ENCODE assay signal across 8 mouse cellular contexts in genomic region chr5:102703325-102704099, GRCm38 (mm10).
A peak's percentile ranks its signal among the peaks of the same experiment; 100 is the strongest.
DNase-seq lines count a peak whose midpoint lies in the region.

No protein-coding gene starts in this region.

- DNase-seq in 416B (ENCODE audit: low read depth) (peak; percentile 55), R1 (ENCODE audit: low read depth, low spot score) (peak; percentile 39)
- DNase-seq in cerebellum, postnatal 36 days: peak; percentile 70 to 74
- peak; percentile 68 for DNase-seq in gastrocnemius, postnatal 14 days
- DNase-seq in kidney, adult 8-10 months: peak; percentile 71 to 83
- peak; percentile 46 to 52 for DNase-seq in left cerebral cortex, postnatal 36 days (ENCODE audit: low spot score in 2 of 2)
- DNase-seq in naive thymus-derived CD4-positive, alpha-beta T cell, adult 2 months (ENCODE audit: low read depth): peak; percentile 32
- peak; percentile 36 for DNase-seq in urinary bladder, postnatal 10 days (ENCODE audit: low spot score)

- intact Hi-C loops in gastrocnemius, postnatal 14 days (cut with DNase I; ENCODE audit: low total_unique reads): loop anchor here (10.0 kb wide), 1 partner anchor 61 kb away; no protein-coding TSS in a partner anchor
- intact Hi-C loops in left cerebral cortex, postnatal 36 days (cut with DNase I): loop anchor here (5.0 kb wide), 1 partner anchor 169 kb away; no protein-coding TSS in a partner anchor

Comparison
In these comparisons a context has a peak if more than half of its experiments do, and no peak if none do; other contexts are left out.
1. Peak in every context shown above with its lines: DNase-seq.